Mouse (Mus musculus): Measurements from ENCODE around the gene Olfr1382. TPM values are rescaled to one million over a fixed set of nuclear protein-coding genes. Genes with fewer than 3 reads are reported as not detected.

The Olfr1382 gene
- not detected for polyA plus RNA-seq (2014; fragmentation: Illumina TruSeq; extraction: RNeasy Lipid Tissue Mini Kit (QIAGEN cat#74804); ENCODE audit: low read depth, low replicate concordance)

GRCm38 (mm10) chr11:49527947-49528346 is at the start of gene Olfr1382:
Gene Olfr1382 (plus strand): TSS chr11:49528247.

GRCm38 (mm10) chr11:49488770-49489169 is 39.3 kb upstream of the Olfr1382 start, which contains the start of gene Olfr1385:
Gene Olfr1385 (plus strand): TSS chr11:49489070.

GRCm38 (mm10) chr11:49519348-49519747 is 8.7 kb upstream of the Olfr1382 start, which contains the start of gene Olfr1383:
Gene Olfr1383 (plus strand): TSS chr11:49519648.

GRCm38 (mm10) chr11:49543149-49543548 is 15.1 kb downstream of the Olfr1382 start, which contains the start of gene Olfr1381:
Gene Olfr1381 (plus strand): TSS chr11:49543449.

GRCm38 (mm10) chr11:49556578-49556977 is 28.5 kb downstream of the Olfr1382 start, which contains the start of gene Olfr1380:
Gene Olfr1380 (plus strand): TSS chr11:49556878.

Other genes with a start within 250 kb of the Olfr1382 start
- gene Olfr1393, start 249.9 kb upstream of the Olfr1382 start, polyA plus RNA-seq (2014; fragmentation: Illumina TruSeq; extraction: RNeasy Lipid Tissue Mini Kit (QIAGEN cat#74804); ENCODE audit: low read depth, low replicate concordance) = 0.10 TPM
- gene Olfr1392, start 243.0 kb upstream of the Olfr1382 start, polyA plus RNA-seq (2014; fragmentation: Illumina TruSeq; extraction: RNeasy Lipid Tissue Mini Kit (QIAGEN cat#74804); ENCODE audit: low read depth, low replicate concordance) = 0.11 TPM
- gene Olfr10, start 223.5 kb upstream of the Olfr1382 start, polyA plus RNA-seq (2014; fragmentation: Illumina TruSeq; extraction: RNeasy Lipid Tissue Mini Kit (QIAGEN cat#74804); ENCODE audit: low read depth, low replicate concordance) = not detected
- not detected for gene Olfr1391, start 205.5 kb upstream of the Olfr1382 start, polyA plus RNA-seq (2014; fragmentation: Illumina TruSeq; extraction: RNeasy Lipid Tissue Mini Kit (QIAGEN cat#74804); ENCODE audit: low read depth, low replicate concordance)
- not detected for gene Olfr1390, start 193.1 kb upstream of the Olfr1382 start, polyA plus RNA-seq (2014; fragmentation: Illumina TruSeq; extraction: RNeasy Lipid Tissue Mini Kit (QIAGEN cat#74804); ENCODE audit: low read depth, low replicate concordance)
- not detected for gene Olfr1389, start 105.2 kb upstream of the Olfr1382 start, polyA plus RNA-seq (2014; fragmentation: Illumina TruSeq; extraction: RNeasy Lipid Tissue Mini Kit (QIAGEN cat#74804); ENCODE audit: low read depth, low replicate concordance)
- 0.10 TPM for gene Olfr1388, start 91.6 kb upstream of the Olfr1382 start, polyA plus RNA-seq (2014; fragmentation: Illumina TruSeq; extraction: RNeasy Lipid Tissue Mini Kit (QIAGEN cat#74804); ENCODE audit: low read depth, low replicate concordance)
- gene Olfr1387, start 72.9 kb upstream of the Olfr1382 start, polyA plus RNA-seq (2014; fragmentation: Illumina TruSeq; extraction: RNeasy Lipid Tissue Mini Kit (QIAGEN cat#74804); ENCODE audit: low read depth, low replicate concordance) = not detected
- gene Olfr1386, start 63.2 kb upstream of the Olfr1382 start, polyA plus RNA-seq (2014; fragmentation: Illumina TruSeq; extraction: RNeasy Lipid Tissue Mini Kit (QIAGEN cat#74804); ENCODE audit: low read depth, low replicate concordance) = not detected
- not detected for gene Olfr1385, start 39.2 kb upstream of the Olfr1382 start, polyA plus RNA-seq (2014; fragmentation: Illumina TruSeq; extraction: RNeasy Lipid Tissue Mini Kit (QIAGEN cat#74804); ENCODE audit: low read depth, low replicate concordance)
- gene Olfr1384, start 21.5 kb upstream of the Olfr1382 start, polyA plus RNA-seq (2014; fragmentation: Illumina TruSeq; extraction: RNeasy Lipid Tissue Mini Kit (QIAGEN cat#74804); ENCODE audit: low read depth, low replicate concordance) = not detected
- not detected for gene Olfr1383, start 8.6 kb upstream of the Olfr1382 start, polyA plus RNA-seq (2014; fragmentation: Illumina TruSeq; extraction: RNeasy Lipid Tissue Mini Kit (QIAGEN cat#74804); ENCODE audit: low read depth, low replicate concordance)
- not detected for gene Olfr1381, start 15.2 kb downstream of the Olfr1382 start, polyA plus RNA-seq (2014; fragmentation: Illumina TruSeq; extraction: RNeasy Lipid Tissue Mini Kit (QIAGEN cat#74804); ENCODE audit: low read depth, low replicate concordance)
- gene Olfr1380, start 28.6 kb downstream of the Olfr1382 start, polyA plus RNA-seq (2014; fragmentation: Illumina TruSeq; extraction: RNeasy Lipid Tissue Mini Kit (QIAGEN cat#74804); ENCODE audit: low read depth, low replicate concordance) = not detected
- 5.1 TPM for gene Flt4, start 81.0 kb downstream of the Olfr1382 start, polyA plus RNA-seq (2014; fragmentation: Illumina TruSeq; extraction: RNeasy Lipid Tissue Mini Kit (QIAGEN cat#74804); ENCODE audit: low read depth, low replicate concordance)
- gene Scgb3a1, start 135.4 kb downstream of the Olfr1382 start, polyA plus RNA-seq (2014; fragmentation: Illumina TruSeq; extraction: RNeasy Lipid Tissue Mini Kit (QIAGEN cat#74804); ENCODE audit: low read depth, low replicate concordance) = not detected
- 31.9 TPM for gene Cnot6, start 184.5 kb downstream of the Olfr1382 start, polyA plus RNA-seq (2014; fragmentation: Illumina TruSeq; extraction: RNeasy Lipid Tissue Mini Kit (QIAGEN cat#74804); ENCODE audit: low read depth, low replicate concordance)

All from adipose tissue, adult 10 weeks (tissue).